Mouse (Mus musculus) CH12.LX (cell line): Measurements from ENCODE around the gene Hoxc4. TPM values are rescaled to one million over a fixed set of nuclear protein-coding genes. Genes with fewer than 3 reads are reported as not detected.

ENCODE experiments used
- DNase-seq: peaks from one replicate; pipeline ENCODE4 v3.0.0-alpha.2; 2013; ENCODE audit errors: extremely low read depth
- H3K27ac ChIP-seq: 2 replicates; pipeline ENCODE4 v1.5.1; 2012; ENCODE audit warnings: low read depth, mild to moderate bottlenecking, control low read depth, moderate library complexity; ENCODE audit not compliant: insufficient read depth
- H3K27me3 ChIP-seq: replicated peaks from 2 replicates; pipeline ENCODE3; 2012; ENCODE audit warnings: inconsistent platforms
- H3K36me3 ChIP-seq, 2 experiments: replicated peaks in 1 of 2; 2 replicates each; pipeline versions ENCODE3 to v1.6.1; 2012; ENCODE audit warnings: inconsistent platforms in 1 of 2, low read length in 1 of 2, mild to moderate bottlenecking in 1 of 2, mixed read lengths in 1 of 2, moderate library complexity in 1 of 2; ENCODE audit not compliant: control insufficient read depth in 1 of 2, insufficient read depth in 1 of 2
- H3K4me1 ChIP-seq, 2 experiments: 2 replicates each; pipeline ENCODE4 v1.6.1; 2012; ENCODE audit warnings: inconsistent platforms in 1 of 2, moderate library complexity in 1 of 2; ENCODE audit not compliant: insufficient read depth in 2 of 2, control insufficient read depth in 1 of 2
- H3K4me2 ChIP-seq: 2 replicates; pipeline ENCODE4 v1.6.1; 2012; ENCODE audit warnings: low read depth, mild to moderate bottlenecking, control low read depth; ENCODE audit not compliant: poor library complexity, insufficient read depth, severe bottlenecking
- H3K4me3 ChIP-seq, 3 experiments: fragments of 150-350 bp in 1 of 3; sonication (generic) in 1 of 3; replicated peaks in 1 of 3; 2 replicates each; pipeline versions ENCODE3 to v1.5.1; 2011 to 2012; ENCODE audit warnings: low read depth in 2 of 3, low read length in 2 of 3, mild to moderate bottlenecking in 2 of 3, moderate library complexity in 2 of 3, control low read depth in 1 of 3, improper control_type of control experiment in 1 of 3, inconsistent platforms in 1 of 3, mixed read lengths in 1 of 3; ENCODE audit not compliant: poor library complexity in 1 of 3
- H3K79me2 ChIP-seq: replicated peaks from 2 replicates; pipeline ENCODE4 v1.6.1; 2012; ENCODE audit warnings: mild to moderate bottlenecking, moderate library complexity; ENCODE audit not compliant: control insufficient read depth, poor library complexity, insufficient read depth, severe bottlenecking; ENCODE audit errors: extremely low read depth
- H3K9ac ChIP-seq: 2 replicates; pipeline ENCODE4 v1.6.1; 2012; ENCODE audit warnings: low read depth, mild to moderate bottlenecking, control low read depth, moderate library complexity; ENCODE audit not compliant: insufficient read depth
- H3K9me3 ChIP-seq: replicated peaks from 2 replicates; pipeline ENCODE3; 2012; ENCODE audit warnings: low read length, inconsistent platforms, mixed read lengths
- BHLHE40 ChIP-seq: IDR thresholded peaks from 2 replicates; pipeline ENCODE4 v1.6.1; 2011; ENCODE audit warnings: mild to moderate bottlenecking, low read depth, low read length, improper control_type of control experiment
- CHD1 ChIP-seq: IDR thresholded peaks from 2 replicates; pipeline ENCODE4 v1.6.1; 2012; ENCODE audit warnings: low read depth, low read length, improper control_type of control experiment, inconsistent platforms
- CTCF ChIP-seq, 2 experiments: IDR thresholded peaks in 1 of 2; conservative IDR thresholded peaks in 1 of 2; 2 replicates each; pipeline ENCODE4 v1.5.1; 2011 to 2012; ENCODE audit warnings: low read depth in 2 of 2, low read length in 2 of 2, improper control_type of control experiment in 1 of 2, inconsistent platforms in 1 of 2, mild to moderate bottlenecking in 1 of 2, moderate library complexity in 1 of 2
- E2F4 ChIP-seq: IDR thresholded peaks from 2 replicates; pipeline ENCODE4 v1.6.1; 2011; ENCODE audit warnings: low read depth, low read length, improper control_type of control experiment; ENCODE audit not compliant: insufficient replicate concordance
- ELF1 ChIP-seq: IDR thresholded peaks from 2 replicates; pipeline ENCODE4 v1.6.1; 2014; ENCODE audit warnings: low read depth, mild to moderate bottlenecking, inconsistent platforms, low read length, improper control_type of control experiment
- ETS1 ChIP-seq: conservative IDR thresholded peaks from 2 replicates; pipeline ENCODE4 v1.6.1; 2012; ENCODE audit warnings: low read depth, mild to moderate bottlenecking, inconsistent platforms, low read length, improper control_type of control experiment, moderate library complexity
- GABPA ChIP-seq: IDR thresholded peaks from 2 replicates; pipeline ENCODE4 v1.6.1; 2012; ENCODE audit warnings: low read depth, low read length, improper control_type of control experiment, inconsistent platforms; ENCODE audit not compliant: insufficient replicate concordance
- IRF4 ChIP-seq: IDR thresholded peaks from 2 replicates; pipeline ENCODE4 v1.6.1; 2014; ENCODE audit warnings: low read depth, mild to moderate bottlenecking, inconsistent platforms, low read length, improper control_type of control experiment
- JUND ChIP-seq: conservative IDR thresholded peaks from 2 replicates; pipeline ENCODE4 v1.6.1; 2011; ENCODE audit warnings: low read depth, low read length, improper control_type of control experiment
- MAX ChIP-seq: IDR thresholded peaks from 2 replicates; pipeline ENCODE4 v1.6.1; 2011; ENCODE audit warnings: low read length, improper control_type of control experiment
- MAZ ChIP-seq: IDR thresholded peaks from 2 replicates; pipeline ENCODE4 v1.6.1; 2012; ENCODE audit warnings: low read depth, mild to moderate bottlenecking, inconsistent platforms, low read length, improper control_type of control experiment, moderate library complexity
- MEF2A ChIP-seq: IDR thresholded peaks from 2 replicates; pipeline ENCODE4 v1.6.1; 2014; ENCODE audit warnings: low read depth, mild to moderate bottlenecking, inconsistent platforms, low read length, improper control_type of control experiment, borderline replicate concordance
- MXI1 ChIP-seq: IDR thresholded peaks from 2 replicates; pipeline ENCODE4 v1.6.1; 2011; ENCODE audit warnings: mild to moderate bottlenecking, low read depth, low read length, improper control_type of control experiment
- NELFE ChIP-seq: IDR thresholded peaks from 2 replicates; pipeline ENCODE4 v1.6.1; 2011; ENCODE audit warnings: low read depth, low read length, improper control_type of control experiment
- NRF1 ChIP-seq: IDR thresholded peaks from 2 replicates; pipeline ENCODE4 v1.6.1; 2014; ENCODE audit warnings: low read depth, mild to moderate bottlenecking, inconsistent platforms, low read length, improper control_type of control experiment, moderate library complexity
- PAX5 ChIP-seq: IDR thresholded peaks from 2 replicates; pipeline ENCODE4 v1.6.1; 2012; ENCODE audit warnings: low read length, inconsistent platforms, mixed read lengths
- POLR2AphosphoS2 ChIP-seq: IDR thresholded peaks from 2 replicates; pipeline ENCODE4 v1.6.1; 2011; ENCODE audit warnings: low read depth, low read length, improper control_type of control experiment
- RAD21 ChIP-seq: IDR thresholded peaks from 2 replicates; pipeline ENCODE4 v1.6.1; 2011; ENCODE audit warnings: low read depth, mild to moderate bottlenecking, low read length, improper control_type of control experiment, moderate library complexity
- RCOR1 ChIP-seq: conservative IDR thresholded peaks from 2 replicates; pipeline ENCODE4 v1.6.1; 2012; ENCODE audit warnings: low read depth, mild to moderate bottlenecking, inconsistent platforms, low read length, improper control_type of control experiment
- SIN3A ChIP-seq: IDR thresholded peaks from 2 replicates; pipeline ENCODE4 v1.6.1; 2012; ENCODE audit warnings: low read length, improper control_type of control experiment, inconsistent platforms
- SMC3 ChIP-seq: IDR thresholded peaks from 2 replicates; pipeline ENCODE4 v1.6.1; 2011; ENCODE audit warnings: low read depth, low read length, improper control_type of control experiment
- TCF12 ChIP-seq: IDR thresholded peaks from 2 replicates; pipeline ENCODE4 v1.6.1; 2014; ENCODE audit warnings: low read depth, mild to moderate bottlenecking, inconsistent platforms, low read length, improper control_type of control experiment
- UBTF ChIP-seq: IDR thresholded peaks from 2 replicates; pipeline ENCODE4 v1.6.1; 2012; ENCODE audit warnings: low read depth, mild to moderate bottlenecking, inconsistent platforms, low read length, improper control_type of control experiment, moderate library complexity
- USF1 ChIP-seq: IDR thresholded peaks from 2 replicates; pipeline ENCODE4 v1.6.1; 2014; ENCODE audit warnings: low read depth, mild to moderate bottlenecking, inconsistent platforms, low read length, improper control_type of control experiment
- USF2 ChIP-seq: conservative IDR thresholded peaks from 2 replicates; pipeline ENCODE4 v1.6.1; 2011; ENCODE audit warnings: low read depth, low read length, improper control_type of control experiment
- dilution Hi-C: fragments of 300-500 bp; cut with MboI; formaldehyde crosslinking; loops from 2 replicates; pipeline ENCODE4 v1.14.3; 2020; ENCODE audit warnings: low sequenced_read_pairs; ENCODE audit not compliant: extremely low pct_unique_long_range_greater_than_20kb, extremely low pct_ligation_motif_present
- in situ Hi-C: fragments of 300-500 bp; cut with MboI; formaldehyde crosslinking; loops from 3 replicates; pipeline ENCODE4 v1.14.3; 2019; ENCODE audit warnings: low sequenced_read_pairs, low pct_ligation_motif_present, low pct_unique_long_range_greater_than_20kb, mixed read lengths
- polyA plus RNA-seq: library from polyadenylated mRNA; unstranded; fragments of >175 nt; gene quantifications from 2 replicates; pipeline ENCODE4 v1.2.1, GENCODE M21; 2012; ENCODE audit warnings: low read depth; ENCODE audit not compliant: insufficient read length
- total RNA-seq, 2 experiments: library from RNA; depleted of rRNA; stranded (reverse); fragments of 300-350 nt in 1 of 2; fragments of >200 nt in 1 of 2; gene quantifications; 2 replicates each; pipeline ENCODE4 v1.2.3; 2012 to 2014

Hoxc4 gene
- total and polyA plus RNA-seq, 3 experiments: 5.7 to 31.7 (median 8.6) TPM

GRCm38 (mm10) chr15:102992206-102992605 is 26.5 kb upstream of the Hoxc4 start:
- H3K4me1 ChIP-seq: peaks cover 0 to 3% of the 10 kb centered on the region in 2 experiments; a peak in 1 of 4 replicates

GRCm38 (mm10) chr15:102992863-102993262 is 25.9 kb upstream of the Hoxc4 start:
- Histone ChIP-seq H3K4me2 (no peak overlapping the region), H3K9ac (no peak overlapping the region), H3K27me3 (peaks cover 30% of the 10 kb centered on the region), H3K27ac (no peak overlapping the region), H3K79me2 (no peaks in the 10 kb centered on the region), H3K4me3 (no peak overlapping the region), H3K4me1 (peaks cover 0 to 7% of the 10 kb centered on the region in 2 experiments; a peak in 2 of 4 replicates), H3K36me3 (no peaks in the 10 kb centered on the region), H3K9me3 (no peaks in the 10 kb centered on the region)
- in situ Hi-C loops (no loop called here), dilution Hi-C loops (loop anchor here (10.0 kb wide), 1 partner anchor 182 kb away; no protein-coding TSS in a partner anchor)
- DNase-seq: no peak
- TF ChIP-seq UBTF: no peak
- TF ChIP-seq IRF4: no peak
- TF ChIP-seq RCOR1: no peak
- no peak for TF ChIP-seq MAX
- no peak for TF ChIP-seq NRF1
- no peak for TF ChIP-seq USF2
- no peak for TF ChIP-seq MAZ
- TF ChIP-seq RAD21: no peak
- TF ChIP-seq SMC3: no peak
- no peak for TF ChIP-seq PAX5
- no peak for TF ChIP-seq ETS1

More at GRCm38 (mm10) chr15:102992206-102992605, 26.5 kb upstream of the Hoxc4 start:
- Histone ChIP-seq H3K9ac (no peak overlapping the region), H3K27ac (no peak overlapping the region), H3K9me3 (no peaks in the 10 kb centered on the region), H3K4me2 (no peak overlapping the region)
- DNase-seq: no peak
- TF ChIP-seq CTCF (conservative IDR thresholded peaks at IDR 0.05 in 1 of 2, IDR thresholded peaks at IDR 0.05 in 1 of 2; ENCODE audit: low read depth in 2 of 2, low read length in 2 of 2) (no peak), RCOR1 (no peak), USF1 (no peak), CHD1 (no peak), BHLHE40 (no peak), ETS1 (no peak), JUND (no peak), MXI1 (no peak), SIN3A (no peak), USF2 (no peak), POLR2AphosphoS2 (no peak), E2F4 (no peak), TCF12 (no peak), RAD21 (no peak), GABPA (no peak), ELF1 (no peak), MEF2A (no peak), NELFE (no peak)
- TF ChIP-seq, all 38 proteins: peak for 0
- peaks cover 32% of the 10 kb centered on the region for H3K27me3 ChIP-seq
- dilution Hi-C loops: loop anchor here (10.0 kb wide), 1 partner anchor 183 kb away; no protein-coding TSS in a partner anchor
- no peaks in the 10 kb centered on the region for H3K36me3 ChIP-seq
- no peak overlapping the region for H3K4me3 ChIP-seq
- in situ Hi-C loops: no loop called here
- H3K79me2 ChIP-seq: no peaks in the 10 kb centered on the region
